Mouse (Mus musculus) c-Kit-positive CD71-positive TER-119-positive erythroid progenitor cells, embryonic 14.5 days (primary cell): Measurements from ENCODE around the gene Klhl3.

Source experiments
- DNase-seq: peaks from one replicate; pipeline ENCODE4 v3.0.0-alpha.2; 2013; ENCODE audit warnings: low spot score

Gene Klhl3

DNA sequence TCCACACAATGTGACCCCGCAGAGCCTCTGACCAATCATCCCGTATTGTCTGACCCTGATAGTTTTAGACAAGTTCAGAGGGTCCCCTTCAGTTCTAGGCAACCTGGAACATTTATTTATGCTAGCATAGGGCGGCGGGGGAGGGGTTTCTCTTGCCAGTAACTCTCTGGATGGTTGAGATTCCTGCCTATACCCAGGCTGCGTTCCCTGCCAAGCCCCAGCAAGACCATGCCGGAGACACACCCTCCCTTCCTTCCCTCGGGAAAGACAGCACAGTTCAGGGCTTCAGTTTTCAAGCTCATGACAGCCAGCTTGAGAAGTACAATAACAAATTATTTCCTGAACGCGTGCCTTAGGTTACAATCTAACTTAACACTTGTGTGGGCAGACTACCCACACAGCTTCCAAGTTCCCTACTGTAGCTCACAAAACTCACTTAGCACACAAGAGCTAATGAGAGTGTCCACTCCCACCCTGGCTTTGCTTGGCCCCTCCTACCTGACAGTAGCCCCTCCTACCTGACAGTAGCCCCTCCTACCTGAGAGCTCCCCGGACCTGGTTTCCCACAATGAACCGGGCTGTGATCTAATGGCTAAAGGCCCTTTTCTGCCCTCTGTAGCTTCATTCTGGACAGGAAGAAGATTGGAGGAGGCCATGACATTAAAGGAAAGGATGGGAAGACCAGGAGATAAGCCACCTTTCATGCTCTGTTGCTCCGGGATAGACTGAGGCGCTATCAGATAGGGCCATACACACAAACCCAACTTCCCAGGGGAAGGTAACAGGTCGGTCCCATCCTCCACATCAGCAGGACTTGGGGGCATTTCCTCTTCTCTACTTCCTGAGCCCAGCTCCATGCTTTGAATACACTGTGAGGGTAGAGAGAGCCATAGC lies 46.6 kb downstream of the Klhl3 start:
- DNase-seq = no peak

- DNase-seq = no peak
These were observed 47.3 kb downstream of the Klhl3 start for GRCm38 (mm10) chr13:58066081-58066495.

DNA sequence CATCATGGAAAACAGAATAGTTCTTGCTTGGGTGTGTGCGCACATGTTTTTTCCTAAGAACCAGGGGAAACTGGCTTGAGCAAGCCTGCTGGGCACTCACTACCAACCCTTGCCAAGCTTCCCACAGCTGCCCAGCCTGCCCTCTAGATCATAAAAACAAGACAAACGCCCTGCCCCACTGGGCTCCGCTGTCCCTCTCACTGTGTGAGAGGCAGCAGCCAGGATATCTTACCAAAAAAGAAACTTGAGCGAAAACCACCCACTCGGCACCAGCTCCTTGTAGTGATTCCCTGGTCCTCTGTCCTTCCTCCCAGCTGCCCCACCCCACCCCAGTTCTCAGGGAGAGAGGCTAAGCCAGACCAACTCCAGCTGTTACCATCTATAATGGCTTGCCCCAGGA lies 48.1 kb downstream of the Klhl3 start:
- DNase-seq = no peak

GRCm38 (mm10) chr13:58057953-58058870 lies 55.2 kb downstream of the Klhl3 start:
- no peak for DNase-seq

DNA sequence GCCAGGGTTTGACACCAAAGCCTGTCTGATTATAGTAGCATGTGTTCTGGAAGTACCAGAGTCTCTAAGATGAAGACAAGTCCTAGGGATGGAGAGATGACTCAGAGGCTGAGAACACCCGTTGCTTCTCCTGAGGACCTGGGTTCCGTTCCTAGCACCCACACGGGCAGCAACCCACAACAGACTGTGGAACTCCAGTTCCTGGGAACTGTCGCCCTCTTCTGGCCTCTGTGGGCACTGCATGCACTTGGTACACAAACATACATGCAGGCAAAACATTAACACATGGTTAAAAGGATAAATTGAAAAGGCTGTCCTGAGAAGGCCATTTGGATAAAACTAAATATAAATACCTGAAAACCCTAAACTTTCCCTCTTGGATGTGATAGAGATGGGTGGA lies 56.8 kb downstream of the Klhl3 start:
- DNase-seq = no peak

GRCm38 (mm10) chr13:58053628-58054027 lies 59.8 kb downstream of the Klhl3 start:
- no peak for DNase-seq

- no peak for DNase-seq
These were observed 61.7 kb downstream of the Klhl3 start for GRCm38 (mm10) chr13:58051654-58052053.

- DNase-seq = no peak
These were observed 62.1 kb downstream of the Klhl3 start for GRCm38 (mm10) chr13:58051251-58051650.

DNA sequence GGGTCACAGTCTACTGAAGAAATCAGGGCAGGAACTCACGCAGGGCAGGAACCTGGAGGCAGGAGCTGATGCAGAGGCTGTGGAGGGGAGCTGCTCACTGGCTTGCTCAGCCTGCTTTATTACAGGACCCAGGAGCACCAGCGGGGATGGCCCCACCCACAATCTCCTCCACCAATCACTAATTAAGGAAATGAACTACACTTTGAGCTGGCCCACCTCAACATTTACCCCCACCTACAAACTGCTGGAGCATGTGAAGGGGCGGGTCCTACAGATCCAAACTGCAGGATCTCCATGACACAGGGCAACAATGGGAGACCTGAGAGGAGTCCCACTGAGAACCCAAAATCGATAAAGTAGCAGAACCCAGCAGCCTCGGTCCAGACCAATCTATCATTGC lies 64.3 kb downstream of the Klhl3 start:
- no peak for DNase-seq

DNA sequence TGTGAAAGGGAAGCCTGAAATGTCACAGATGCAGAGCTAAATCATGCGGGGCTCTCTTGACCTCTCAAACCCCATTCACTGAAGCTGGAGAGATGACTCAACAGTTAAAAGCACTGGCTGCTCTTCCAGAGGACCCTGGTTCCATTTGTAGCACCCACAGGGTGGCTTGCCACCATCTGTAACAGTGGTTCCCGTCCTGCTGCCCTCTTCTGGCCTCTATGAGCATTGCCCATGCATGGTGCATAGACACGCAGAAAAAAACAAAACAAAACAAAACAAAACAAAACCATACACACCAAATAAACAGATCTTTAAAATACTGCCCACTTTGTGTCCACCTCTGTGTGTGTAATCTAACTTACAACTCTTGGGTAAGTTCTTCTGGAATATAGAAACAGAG lies 65.3 kb downstream of the Klhl3 start:
- no peak for DNase-seq

- DNase-seq = no peak
These were observed 67.2 kb downstream of the Klhl3 start for GRCm38 (mm10) chr13:58046178-58046577.

GRCm38 (mm10) chr13:58045278-58045677 lies 68.1 kb downstream of the Klhl3 start:
- no peak for DNase-seq

DNA sequence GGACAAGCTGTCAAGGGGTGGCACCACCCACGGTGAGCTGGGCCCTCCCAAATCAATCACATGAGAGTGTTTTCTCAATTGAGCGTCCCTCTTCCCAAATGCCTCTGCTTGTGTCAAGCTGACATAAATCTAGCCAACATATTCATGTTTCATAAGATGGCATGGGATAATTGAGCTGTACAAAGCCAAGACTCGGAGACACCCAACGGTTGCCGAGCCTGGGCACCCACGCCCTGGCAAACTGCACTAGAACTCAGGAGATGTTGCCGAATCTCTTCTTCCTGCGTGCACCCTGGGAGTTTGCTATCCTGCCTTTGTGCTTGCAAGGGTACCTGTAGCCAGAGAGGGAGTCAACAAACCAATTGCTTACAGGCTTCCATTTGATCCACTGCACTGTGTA lies 70.1 kb downstream of the Klhl3 start:
- DNase-seq = no peak

GRCm38 (mm10) chr13:58040112-58040511 lies 73.3 kb downstream of the Klhl3 start:
- no peak for DNase-seq

GRCm38 (mm10) chr13:58037506-58037905 lies 75.9 kb downstream of the Klhl3 start:
- DNase-seq = no peak

DNA sequence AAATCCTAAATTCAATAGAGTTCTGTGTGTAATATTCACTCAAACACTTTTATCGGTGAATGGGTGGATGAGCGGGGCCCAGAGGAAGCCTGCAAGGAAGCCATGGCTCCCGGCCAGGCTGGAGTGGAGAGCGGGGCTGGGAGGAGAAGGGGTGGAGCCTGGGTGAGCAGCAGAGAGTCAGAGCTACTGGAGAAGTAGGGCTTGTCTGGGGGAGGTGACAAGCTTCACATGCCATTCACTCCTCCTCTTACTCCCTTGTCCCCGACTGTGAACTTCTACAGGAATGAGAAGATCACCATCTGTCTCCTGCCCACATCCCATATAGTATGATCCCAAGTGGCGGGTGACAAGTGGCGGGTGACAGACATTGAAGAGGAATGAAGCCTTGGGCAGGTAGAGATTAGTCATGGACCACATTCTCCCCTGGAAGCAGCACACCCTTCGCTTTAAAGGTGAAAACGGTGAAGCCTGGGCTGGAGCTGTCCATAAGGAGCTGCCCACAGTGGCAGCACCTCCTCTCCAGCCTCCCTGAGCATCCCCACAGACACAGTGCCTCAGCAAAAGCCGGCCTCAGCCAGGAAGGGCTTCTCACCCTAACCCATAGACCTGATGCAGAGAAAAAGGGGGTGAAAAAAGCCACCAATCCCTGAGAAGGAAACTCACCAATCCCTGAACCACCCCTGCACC lies 77.8 kb downstream of the Klhl3 start:
- DNase-seq = no peak

- no peak for DNase-seq
These were observed 78.4 kb downstream of the Klhl3 start for GRCm38 (mm10) chr13:58034985-58035384.

DNA sequence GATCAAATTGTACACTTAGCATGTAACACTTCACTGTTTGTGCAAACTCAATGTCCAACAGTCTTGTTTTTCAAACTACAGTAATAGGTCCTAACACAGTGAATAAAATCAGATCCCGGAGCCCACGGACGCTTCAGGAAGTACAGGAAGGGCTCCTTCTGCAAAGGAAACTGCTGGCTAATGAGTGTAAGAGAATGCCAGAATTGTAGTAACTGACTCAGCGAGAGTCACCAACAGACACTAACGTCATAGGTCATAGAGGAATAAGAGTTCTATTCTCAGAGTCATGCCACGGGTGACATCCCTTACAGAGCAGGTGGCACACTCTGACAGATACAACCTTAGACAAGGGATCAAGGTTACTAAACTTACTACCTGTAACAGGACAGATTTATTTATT lies 78.9 kb downstream of the Klhl3 start:
- DNase-seq = no peak

DNA sequence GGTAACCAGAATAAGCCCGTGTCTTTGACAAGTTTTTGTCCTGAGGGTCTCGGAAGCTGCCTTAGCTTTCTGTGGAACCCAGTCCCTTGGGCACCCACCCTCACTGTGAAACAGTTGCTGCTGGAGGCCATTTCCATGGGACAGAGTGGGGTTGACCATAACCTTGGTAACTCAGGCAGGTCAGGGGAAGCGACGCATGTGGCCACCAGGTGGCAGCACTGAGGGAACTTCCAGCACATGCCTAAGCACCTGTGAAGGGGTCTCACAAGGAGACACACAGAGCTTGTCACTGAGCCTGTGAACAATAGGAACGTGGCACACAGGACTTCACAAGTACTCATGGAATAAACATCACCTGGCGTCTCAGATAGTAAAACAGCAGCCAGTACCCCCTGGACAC lies 81.6 kb downstream of the Klhl3 start:
- DNase-seq = peak; percentile 34

- no peak for DNase-seq
These were observed 86.3 kb downstream of the Klhl3 start for GRCm38 (mm10) chr13:58027115-58027514.

DNA sequence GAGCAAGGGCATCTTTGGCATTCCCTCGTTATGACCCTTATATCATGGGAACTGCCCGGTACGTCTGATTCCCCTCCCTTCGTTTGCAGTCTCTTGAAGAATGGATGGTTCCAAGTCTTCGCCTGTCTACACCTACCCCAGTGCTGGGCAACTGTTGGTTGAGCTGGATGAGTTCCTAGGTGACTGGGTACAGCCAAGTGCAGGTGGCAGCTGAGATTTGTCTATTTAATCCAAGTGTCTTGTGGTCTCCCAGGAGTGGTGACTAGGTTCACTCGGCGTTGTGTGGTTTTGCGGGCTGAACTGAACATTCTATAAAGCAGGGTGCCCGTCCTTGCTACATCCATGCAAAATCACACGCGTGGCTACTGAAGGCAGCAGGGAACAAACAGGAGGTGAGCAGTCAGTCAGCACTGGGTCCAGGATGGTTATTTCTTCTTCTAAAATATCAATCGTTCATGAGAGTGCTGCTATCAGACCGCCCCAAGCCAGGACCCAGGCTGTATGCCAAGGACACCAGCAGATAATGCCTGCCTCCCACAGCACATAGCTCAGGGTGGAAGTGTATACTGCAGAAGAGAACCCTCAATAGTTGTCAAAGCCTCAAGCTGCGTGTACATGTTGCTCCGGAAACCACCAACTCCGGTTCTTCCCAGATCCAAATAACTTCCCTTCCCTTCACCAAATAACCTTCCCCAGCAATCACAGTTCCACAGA lies 87.5 kb downstream of the Klhl3 start:
- DNase-seq = no peak
